Mouse (Mus musculus) C2C12 (cell line): ENCODE measurements around the gene Ptprn2.

Experiments
- CEBPB ChIP-seq: IDR thresholded peaks from one replicate; pipeline ENCODE4 v1.6.1; 2011; ENCODE audit warnings: low read depth, mild to moderate bottlenecking, control low read depth, moderate library complexity
- CTCF ChIP-seq: IDR thresholded peaks from one replicate; pipeline ENCODE4 v1.5.1; 2011; ENCODE audit not compliant: control insufficient read depth, insufficient read depth, insufficient read length
- MYOD1 ChIP-seq: IDR thresholded peaks from one replicate; pipeline ENCODE4 v1.6.1; 2011; ENCODE audit warnings: low read depth; ENCODE audit not compliant: control insufficient read depth, insufficient read length
- USF1 ChIP-seq: IDR thresholded peaks from one replicate; pipeline ENCODE4 v1.6.1; 2011; ENCODE audit warnings: low read depth, mild to moderate bottlenecking, control low read depth, moderate library complexity

- TF ChIP-seq CTCF (no peak), CEBPB (no peak), USF1 (no peak), MYOD1 (no peak)
These were observed 746.3 kb downstream of the Ptprn2 start for GRCm38 (mm10) chr12:117231850-117232249.
